Mouse (Mus musculus) embryonic facial prominence, embryonic 10.5 days (tissue): ENCODE data around the gene Tmx1. TPM values are rescaled to one million over a fixed set of nuclear protein-coding genes. Genes with fewer than 3 reads are reported as not detected.

Source experiments
- DNase-seq: peaks from one replicate; pipeline ENCODE4 v3.0.0-alpha.2; 2017; ENCODE audit warnings: low spot score
- H3K27ac ChIP-seq: fragments of 300-500 bp; sonication (generic); replicated peaks from 2 replicates; pipeline ENCODE4 v1.5.1; 2016; ENCODE audit warnings: mild to moderate bottlenecking
- H3K27me3 ChIP-seq: fragments of 300-500 bp; sonication (generic); replicated peaks from 2 replicates; pipeline ENCODE4 v1.6.1; 2016; ENCODE audit warnings: low read depth, mild to moderate bottlenecking; ENCODE audit not compliant: poor library complexity, severe bottlenecking
- H3K36me3 ChIP-seq: fragments of 300-500 bp; sonication (generic); replicated peaks from 2 replicates; pipeline ENCODE4 v1.6.1; 2016; ENCODE audit warnings: mild to moderate bottlenecking, moderate library complexity
- H3K4me1 ChIP-seq: fragments of 300-500 bp; sonication (generic); 2 replicates; pipeline ENCODE4 v1.6.1; 2016
- H3K4me3 ChIP-seq: fragments of 300-500 bp; sonication (generic); 2 replicates; pipeline ENCODE4 v1.5.1; 2016; ENCODE audit warnings: mild to moderate bottlenecking, moderate library complexity
- H3K9me3 ChIP-seq: fragments of 300-500 bp; sonication (generic); 2 replicates; pipeline ENCODE4 v1.6.1; 2016; ENCODE audit warnings: mild to moderate bottlenecking
- WGBS: fragments of 180-500 bp; shearing (Covaris S2); methylation state at CpG from one replicate; pipeline ENCODE4 v1.1.7; 2016; 5-methylcytosine and 5-hydroxymethylcytosine counted together
- polyA plus RNA-seq: library from polyadenylated mRNA; unstranded; fragments of >200 nt; fragmentation: Nextera tagmentation; extraction: Ambion mirVana; gene quantifications from 2 replicates; pipeline ENCODE4 v1.2.1, GENCODE M21; 2016

Gene Tmx1
- polyA plus RNA-seq, 1 experiment from 2014 or later = 111 TPM

GRCm38 (mm10) chr12:70451533-70451932 is 1.4 kb upstream of the Tmx1 start:
- Histone ChIP-seq H3K9me3 (no peaks in the 10 kb centered on the region), H3K4me1 (peaks cover 24% of the 10 kb centered on the region), H3K27me3 (no peaks in the 10 kb centered on the region), H3K27ac (no peak overlapping the region; the same call in 1 of the 2 replicates), H3K36me3 (peaks cover 2% of the 10 kb centered on the region; the same call in 1 of the 2 replicates), H3K4me3 (no peak overlapping the region)
- WGBS = 89% methylated on average over 3 of the region's 3 CpGs
- DNase-seq = no peak

- peak overlapping the region; percentile 94 for H3K27ac ChIP-seq
- DNase-seq = no peak
- H3K4me1 ChIP-seq = peaks cover 24% of the 10 kb centered on the region
- no peaks in the 10 kb centered on the region for H3K27me3 ChIP-seq
- H3K9me3 ChIP-seq = no peaks in the 10 kb centered on the region
- H3K36me3 ChIP-seq = peaks cover 9% of the 10 kb centered on the region
- 89% methylated on average over 2 of the region's 2 CpGs for WGBS
- H3K4me3 ChIP-seq = peak overlapping the region; percentile 84
Measured at GRCm38 (mm10) chr12:70452143-70452542, 752 bp upstream of the Tmx1 start.

- Histone ChIP-seq H3K36me3 (peaks cover 39% of the 10 kb centered on the region), H3K27me3 (no peaks in the 10 kb centered on the region), H3K4me3 (no peak overlapping the region), H3K27ac (no peak overlapping the region), H3K9me3 (0 out of 2 replicates have a peak, but pooled peaks cover under 1% of the 10 kb centered on the region), H3K4me1 (peaks cover 24% of the 10 kb centered on the region)
- 95% methylated on average over 8 of the region's 8 CpGs for WGBS
- DNase-seq = no peak
Measured at GRCm38 (mm10) chr12:70455226-70455625, 2.3 kb downstream of the Tmx1 start.

GRCm38 (mm10) chr12:70459546-70459945 is 6.7 kb downstream of the Tmx1 start:
- Histone ChIP-seq H3K4me1 (peaks cover 7% of the 10 kb centered on the region), H3K36me3 (peaks cover 81% of the 10 kb centered on the region)

GRCm38 (mm10) chr12:70464016-70464415 is 11.1 kb downstream of the Tmx1 start:
- peaks cover 97% of the 10 kb centered on the region for H3K36me3 ChIP-seq
- no peak for DNase-seq
- no peaks in the 10 kb centered on the region for H3K27me3 ChIP-seq
- H3K4me1 ChIP-seq = no peaks in the 10 kb centered on the region
- 91% methylated on average over 4 of the region's 4 CpGs for WGBS
- H3K9me3 ChIP-seq = peaks cover 5% of the 10 kb centered on the region; the same call in 1 of the 2 replicates
- no peak overlapping the region for H3K4me3 ChIP-seq
- H3K27ac ChIP-seq = no peak overlapping the region

More at GRCm38 (mm10) chr12:70459546-70459945, 6.7 kb downstream of the Tmx1 start:
- Histone ChIP-seq H3K4me3 (no peak overlapping the region), H3K9me3 (peaks cover 5% of the 10 kb centered on the region; the same call in 1 of the 2 replicates), H3K27ac (no peak overlapping the region), H3K27me3 (no peaks in the 10 kb centered on the region)
- WGBS = 89% methylated on average over 1 of the region's 1 CpGs
- DNase-seq = no peak

GRCm38 (mm10) chr12:70475336-70475735 is 22.4 kb downstream of the Tmx1 start:
- Histone ChIP-seq H3K36me3 (no peaks in the 10 kb centered on the region), H3K9me3 (no peaks in the 10 kb centered on the region), H3K27me3 (no peaks in the 10 kb centered on the region), H3K27ac (no peak overlapping the region), H3K4me3 (no peak overlapping the region), H3K4me1 (peaks cover 3% of the 10 kb centered on the region; the same call in 1 of the 2 replicates)
- WGBS = 85% methylated on average over 3 of the region's 3 CpGs
- DNase-seq = no peak

- H3K4me3 ChIP-seq = no peak overlapping the region
- WGBS = 79% methylated on average over 16 of the region's 16 CpGs
- no peaks in the 10 kb centered on the region for H3K36me3 ChIP-seq
- H3K27me3 ChIP-seq = no peaks in the 10 kb centered on the region
- DNase-seq = no peak
- H3K27ac ChIP-seq = no peak overlapping the region
- H3K9me3 ChIP-seq = no peaks in the 10 kb centered on the region
- H3K4me1 ChIP-seq = peaks cover 3% of the 10 kb centered on the region; the same call in 1 of the 2 replicates
Measured at GRCm38 (mm10) chr12:70476884-70477576, 24.1 kb downstream of the Tmx1 start.

GRCm38 (mm10) chr12:70477593-70478287 is 24.8 kb downstream of the Tmx1 start:
- Histone ChIP-seq H3K9me3 (no peaks in the 10 kb centered on the region), H3K4me3 (no peak overlapping the region), H3K4me1 (peaks cover 3% of the 10 kb centered on the region; the same call in 1 of the 2 replicates), H3K36me3 (no peaks in the 10 kb centered on the region), H3K27me3 (no peaks in the 10 kb centered on the region), H3K27ac (no peak overlapping the region)
- peak; percentile 50 for DNase-seq
- 79% methylated on average over 16 of the region's 16 CpGs for WGBS

GRCm38 (mm10) chr12:70485956-70486355 is 33.1 kb downstream of the Tmx1 start:
- H3K4me1 ChIP-seq = no peaks in the 10 kb centered on the region; the same call in 1 of the 2 replicates
- no peak for DNase-seq
- H3K9me3 ChIP-seq = no peaks in the 10 kb centered on the region
- no peaks in the 10 kb centered on the region for H3K36me3 ChIP-seq
- H3K4me3 ChIP-seq = no peak overlapping the region
- no peak overlapping the region for H3K27ac ChIP-seq
- WGBS = 90% methylated on average over 7 of the region's 7 CpGs
- H3K27me3 ChIP-seq = no peaks in the 10 kb centered on the region

GRCm38 (mm10) chr12:70486716-70487480 is 34.0 kb downstream of the Tmx1 start:
- Histone ChIP-seq H3K4me3 (no peak overlapping the region), H3K27me3 (no peaks in the 10 kb centered on the region), H3K9me3 (no peaks in the 10 kb centered on the region), H3K4me1 (no peaks in the 10 kb centered on the region; the same call in 1 of the 2 replicates), H3K36me3 (no peaks in the 10 kb centered on the region), H3K27ac (no peak overlapping the region)
- WGBS = 83% methylated on average over 6 of the region's 6 CpGs
- no peak for DNase-seq

GRCm38 (mm10) chr12:70492441-70492840 is 39.5 kb downstream of the Tmx1 start:
- H3K9me3 ChIP-seq = no peaks in the 10 kb centered on the region
- WGBS = 93% methylated on average over 10 of the region's 10 CpGs
- H3K27me3 ChIP-seq = no peaks in the 10 kb centered on the region
- no peak for DNase-seq
- no peak overlapping the region for H3K27ac ChIP-seq
- peaks cover 14% of the 10 kb centered on the region for H3K4me1 ChIP-seq
- H3K36me3 ChIP-seq = no peaks in the 10 kb centered on the region
- H3K4me3 ChIP-seq = no peak overlapping the region

- Histone ChIP-seq H3K4me1 (peaks cover 14% of the 10 kb centered on the region), H3K36me3 (no peaks in the 10 kb centered on the region), H3K27me3 (no peaks in the 10 kb centered on the region), H3K27ac (no peak overlapping the region), H3K4me3 (no peak overlapping the region), H3K9me3 (no peaks in the 10 kb centered on the region)
- 62% methylated on average over 10 of the region's 10 CpGs for WGBS
- DNase-seq = peak; percentile 48
Measured at GRCm38 (mm10) chr12:70494494-70495281, 41.8 kb downstream of the Tmx1 start.
